Mouse (Mus musculus) left cerebral cortex, adult 11 months (tissue): ENCODE data around the gene Slc23a3.

Experiments
- DNase-seq: peaks from one replicate; pipeline ENCODE4 v3.0.0; 2022; ENCODE audit warnings: low spot score

Slc23a3 gene

GRCm38 (mm10) chr1:75138448-75138847 lies 4.8 kb upstream of the Slc23a3 start:
- DNase-seq = no peak

- no peak for DNase-seq
Observed at GRCm38 (mm10) chr1:75136730-75137129, 3.0 kb upstream of the Slc23a3 start.

GRCm38 (mm10) chr1:75136293-75136692 lies 2.6 kb upstream of the Slc23a3 start:
- no peak for DNase-seq

GRCm38 (mm10) chr1:75128641-75129040 lies 5.0 kb downstream of the Slc23a3 start:
- DNase-seq = no peak

- no peak for DNase-seq
Observed at GRCm38 (mm10) chr1:75125418-75125817, 8.3 kb downstream of the Slc23a3 start.

GRCm38 (mm10) chr1:75124346-75125321 lies 9.1 kb downstream of the Slc23a3 start, which contains the start of gene Nhej1:
Gene Nhej1, minus strand, starts transcription at chr1:75125200.
- DNase-seq = peak; percentile 85

GRCm38 (mm10) chr1:75122211-75122610 lies 11.5 kb downstream of the Slc23a3 start:
- DNase-seq = no peak
